Comparison of ENCODE assay signal across 9 mouse cellular contexts in genomic region chr7:113250433-113250991, GRCm38 (mm10). TPM values are rescaled to one million over a fixed set of nuclear protein-coding genes. Genes with fewer than 3 reads are reported as not detected.
DNase-seq lines count a peak whose midpoint lies in the region; ATAC-seq and TF ChIP-seq lines count a peak whose summit lies in the region.
"Had no signal": no experiment of that assay in that cellular context is flagged by ENCODE, and none has a peak within 500 bp of the region (broad histone marks: within the 10 kb centered on the region; RNA-seq: fewer than 3 reads in every experiment).

No protein-coding gene starts in this region.

- H3K4me3 ChIP-seq in cerebellum, adult 2 months (replicated peaks; ENCODE audit: insufficient read depth, low read depth, low read length), result no peak overlapping the region
- peak overlapping the region; percentile 34 for H3K4me3 ChIP-seq in gastrocnemius, adult 2 months
- no peak overlapping the region for H3K4me3 ChIP-seq in liver, embryonic 15.5 days (replicated peaks)
- no peak overlapping the region for H3K4me3 ChIP-seq in neural tube, embryonic 13.5 days
- H3K4me3 ChIP-seq: embryonic facial prominence, embryonic 12.5 days had no signal

- no peaks in the 10 kb centered on the region for H3K36me3 ChIP-seq in liver, embryonic 15.5 days (replicated peaks)
- H3K36me3 ChIP-seq in neural tube, embryonic 13.5 days, result no peaks in the 10 kb centered on the region
- H3K36me3 ChIP-seq: embryonic facial prominence, embryonic 12.5 days had no signal

- intact Hi-C loops in gastrocnemius, adult 2 months (cut with DNase I), result loop anchor here (5.0 to 10.0 kb wide), 3 partner anchors 43 to 326 kb away; partner anchors contain the start of gene Arntl

- TF ChIP-seq CTCF in cerebellum, adult 2 months (IDR thresholded peaks at IDR 0.05; ENCODE audit: borderline replicate concordance, insufficient read depth, low read depth, low read length), result peak; percentile 69
- peak; percentile 86 for TF ChIP-seq CTCF in gastrocnemius, adult 2 months (IDR thresholded peaks at IDR 0.05)

- H3K27ac ChIP-seq in cerebellum, adult 2 months (ENCODE audit: insufficient read depth, low read length), result no peak overlapping the region; the same call in 1 of the 2 replicates
- H3K27ac ChIP-seq in gastrocnemius, adult 2 months, result peak overlapping the region; percentile 70
- H3K27ac ChIP-seq in liver, embryonic 15.5 days (replicated peaks), result no peak overlapping the region
- peak overlapping the region; percentile 71 for H3K27ac ChIP-seq in neural tube, embryonic 13.5 days (replicated peaks)
- H3K27ac ChIP-seq: embryonic facial prominence, embryonic 12.5 days had no signal

- H3K4me2 ChIP-seq in liver, embryonic 15.5 days, result no peak overlapping the region
- H3K4me2 ChIP-seq in neural tube, embryonic 13.5 days, result no peak overlapping the region
- H3K4me2 ChIP-seq: embryonic facial prominence, embryonic 12.5 days had no signal

- peaks cover 47% of the 10 kb centered on the region for H3K4me1 ChIP-seq in cerebellum, adult 2 months (ENCODE audit: control insufficient read depth, insufficient read depth, low read length)
- H3K4me1 ChIP-seq in liver, embryonic 15.5 days (replicated peaks), result 0 out of 2 replicates have a peak, but pooled peaks cover 16% of the 10 kb centered on the region
- H3K4me1 ChIP-seq in neural tube, embryonic 13.5 days (replicated peaks), result peaks cover 53% of the 10 kb centered on the region

- no peaks in the 10 kb centered on the region for H3K27me3 ChIP-seq in cerebellum, adult 2 months (ENCODE audit: control insufficient read depth, insufficient read depth, low read length)
- H3K27me3 ChIP-seq in liver, embryonic 15.5 days, result no peaks in the 10 kb centered on the region
- no peaks in the 10 kb centered on the region for H3K27me3 ChIP-seq in neural tube, embryonic 13.5 days
- H3K27me3 ChIP-seq: embryonic facial prominence, embryonic 12.5 days had no signal

- H3K9me3 ChIP-seq in liver, embryonic 15.5 days (replicated peaks), result no peaks in the 10 kb centered on the region
- no peaks in the 10 kb centered on the region for H3K9me3 ChIP-seq in neural tube, embryonic 13.5 days
- H3K9me3 ChIP-seq: embryonic facial prominence, embryonic 12.5 days had no signal

- no peak for TF ChIP-seq POLR2A in cerebellum, adult 2 months (IDR thresholded peaks at IDR 0.05; ENCODE audit: borderline replicate concordance, insufficient read depth, low read length)

- peak; percentile 39 for DNase-seq in urinary bladder, postnatal 14 days (ENCODE audit: low spot score)
- no peak for DNase-seq in urinary bladder, postnatal 4 days (ENCODE audit: low spot score in 2 of 2)
- peak; percentile 66 to 73 for DNase-seq in cerebellum, adult 2 months
- DNase-seq in gastrocnemius, adult 2 months, result peak; percentile 69
- peak; percentile 62 for DNase-seq in induced T-regulatory cell, adult 2 months (ENCODE audit: low read depth)
- no peak for DNase-seq in ovary, postnatal 10 days (ENCODE audit: low spot score)

- WGBS in cerebellum, adult 2 months, result 8% methylated on average over 3 of the region's 3 CpGs
- WGBS in liver, embryonic 15.5 days (ENCODE audit: insufficient replicate concordance), result 32% methylated on average over 3 of the region's 3 CpGs
- 48% methylated on average over 3 of the region's 3 CpGs for WGBS in neural tube, embryonic 13.5 days

- no peak overlapping the region for H3K9ac ChIP-seq in liver, embryonic 15.5 days
- no peak overlapping the region for H3K9ac ChIP-seq in neural tube, embryonic 13.5 days
- H3K9ac ChIP-seq: embryonic facial prominence, embryonic 12.5 days had no signal

- 0 out of 2 replicates have a peak, but pooled peaks have one; percentile 33 for ATAC-seq in liver, embryonic 15.5 days (ENCODE audit: insufficient read depth)
- no peak; the same call in 1 of the 2 replicates for ATAC-seq in neural tube, embryonic 13.5 days (ENCODE audit: low read depth)

RNA-seq across cellular contexts. Expression of gene Arntl, which starts 43.2 kb away (rescaled TPM):
- 28.4 and 34.8 TPM in 2 replicates for polyA plus RNA-seq in cerebellum, adult 2 months (2012; rRNA removed)
- 10 to 100 TPM; 17.6 to 39.4 TPM for total RNA-seq in gastrocnemius, adult 2 months (2021)
- 6.7 and 7.1 TPM in 2 replicates for polyA plus RNA-seq in liver, embryonic 15.5 days (2015; fragmentation: Nextera tagmentation; extraction: Ambion mirVana)
- polyA plus RNA-seq in neural tube, embryonic 13.5 days (2015; fragmentation: Nextera tagmentation; extraction: Ambion mirVana), result 9.8 and 10.1 TPM in 2 replicates

Comparison
In these comparisons a context has a peak if more than half of its experiments do, and no peak if none do; other contexts are left out.
1. DNase-seq: peak in urinary bladder, postnatal 14 days (single experiment), cerebellum, adult 2 months (2 of 2), gastrocnemius, adult 2 months (single experiment) and induced T-regulatory cell, adult 2 months (single experiment); none in urinary bladder, postnatal 4 days (0 of 2) and ovary, postnatal 10 days (single experiment).
2. H3K27ac ChIP-seq: peak in gastrocnemius, adult 2 months (single experiment) and neural tube, embryonic 13.5 days (single experiment); none in cerebellum, adult 2 months (single experiment) and liver, embryonic 15.5 days (single experiment).